Mouse (Mus musculus) midbrain, embryonic 12.5 days (tissue): Measurements from ENCODE around the gene Mrgprd. TPM values are rescaled to one million over a fixed set of nuclear protein-coding genes. Genes with fewer than 3 reads are reported as not detected.

Experiments
- ATAC-seq: fragments of 200-750 bp; cut with Nextera tagmentation; 2 replicates; pipeline ENCODE4 v1.8.0; 2017; ENCODE audit warnings: low read depth, moderate TSS enrichment, moderate library complexity; ENCODE audit not compliant: low FRiP score
- H3K27ac ChIP-seq: fragments of 300-500 bp; sonication (generic); replicated peaks from 2 replicates; pipeline ENCODE4 v1.5.1; 2016; ENCODE audit warnings: mild to moderate bottlenecking
- H3K27me3 ChIP-seq: fragments of 300-500 bp; sonication (generic); 2 replicates; pipeline ENCODE4 v1.6.1; 2016; ENCODE audit warnings: mild to moderate bottlenecking
- H3K36me3 ChIP-seq: fragments of 300-500 bp; sonication (generic); 2 replicates; pipeline ENCODE4 v1.6.1; 2016
- H3K4me1 ChIP-seq: fragments of 300-500 bp; sonication (generic); 2 replicates; pipeline ENCODE4 v1.6.1; 2016
- H3K4me2 ChIP-seq: fragments of 300-500 bp; sonication (generic); replicated peaks from 2 replicates; pipeline ENCODE4 v1.6.1; 2016; ENCODE audit warnings: mild to moderate bottlenecking, moderate library complexity
- H3K4me3 ChIP-seq: fragments of 300-500 bp; sonication (generic); 2 replicates; pipeline ENCODE4 v1.5.1; 2016; ENCODE audit warnings: mild to moderate bottlenecking
- H3K9ac ChIP-seq: fragments of 300-500 bp; sonication (generic); replicated peaks from 2 replicates; pipeline ENCODE4 v1.6.1; 2016; ENCODE audit warnings: mild to moderate bottlenecking, moderate library complexity
- H3K9me3 ChIP-seq: fragments of 300-500 bp; sonication (generic); 2 replicates; pipeline ENCODE4 v1.6.1; 2016; ENCODE audit warnings: mild to moderate bottlenecking
- WGBS: fragments of 180-500 bp; shearing (Covaris S2); methylation state at CpG from one replicate; pipeline ENCODE4 v1.1.7; 2016; 5-methylcytosine and 5-hydroxymethylcytosine counted together
- polyA plus RNA-seq: library from polyadenylated mRNA; unstranded; fragments of >200 nt; fragmentation: Nextera tagmentation; extraction: Ambion mirVana; gene quantifications from 2 replicates; pipeline ENCODE4 v1.2.1, GENCODE M21; 2016

The Mrgprd gene
- polyA plus RNA-seq, 1 experiment from 2014 or later, result not detected

DNA sequence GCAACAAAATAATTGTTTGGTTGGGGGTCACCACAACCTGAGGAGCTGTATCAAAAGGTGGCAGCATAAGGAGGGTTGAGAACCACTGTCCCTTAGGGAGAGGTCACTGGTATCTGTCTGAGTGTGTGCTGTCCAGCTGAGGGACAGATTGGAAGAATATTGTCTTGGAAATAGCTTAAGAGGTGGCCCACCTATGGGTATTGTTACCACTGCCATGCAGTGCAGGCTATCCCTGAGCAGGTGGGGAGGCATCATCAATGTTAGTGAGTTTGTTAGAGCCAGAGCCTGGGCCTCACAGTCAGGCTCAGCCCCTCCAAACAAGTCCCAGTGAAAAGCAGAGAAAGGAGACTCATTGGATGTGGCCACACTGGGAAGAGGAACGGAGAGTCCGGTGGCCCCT is 22.8 kb upstream of the Mrgprd start:
- Histone ChIP-seq H3K36me3 (no peaks in the 10 kb centered on the region), H3K27ac (no peak overlapping the region), H3K9me3 (no peaks in the 10 kb centered on the region), H3K27me3 (no peaks in the 10 kb centered on the region), H3K4me3 (no peak overlapping the region), H3K9ac (no peak overlapping the region), H3K4me1 (no peaks in the 10 kb centered on the region), H3K4me2 (no peak overlapping the region)
- no peak for ATAC-seq
- 97% methylated on average over 2 of the region's 2 CpGs for WGBS

DNA sequence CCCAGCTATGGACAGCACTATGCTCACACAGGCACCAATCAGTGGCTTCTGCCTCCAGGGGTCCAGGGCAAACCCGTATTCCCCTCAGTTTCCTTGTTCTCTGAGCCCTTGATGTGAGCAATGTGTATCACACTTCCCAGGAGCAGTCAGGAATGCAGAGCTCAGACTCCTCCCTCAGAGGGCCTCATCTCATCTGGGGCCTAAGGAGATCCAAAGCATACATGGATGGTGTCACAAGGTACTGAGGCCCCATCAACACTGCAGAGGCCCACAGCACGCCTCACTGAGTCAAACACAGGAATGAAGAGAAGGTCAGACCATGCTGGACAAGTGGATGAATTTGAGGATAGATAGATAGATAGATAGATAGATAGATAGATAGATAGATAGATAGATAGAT is 21.9 kb upstream of the Mrgprd start:
- Histone ChIP-seq H3K36me3 (no peaks in the 10 kb centered on the region), H3K4me3 (no peak overlapping the region), H3K27me3 (no peaks in the 10 kb centered on the region), H3K4me1 (no peaks in the 10 kb centered on the region), H3K4me2 (no peak overlapping the region), H3K9ac (no peak overlapping the region), H3K27ac (no peak overlapping the region), H3K9me3 (no peaks in the 10 kb centered on the region)
- WGBS, result 74% methylated on average over 2 of the region's 2 CpGs
- no peak for ATAC-seq

DNA sequence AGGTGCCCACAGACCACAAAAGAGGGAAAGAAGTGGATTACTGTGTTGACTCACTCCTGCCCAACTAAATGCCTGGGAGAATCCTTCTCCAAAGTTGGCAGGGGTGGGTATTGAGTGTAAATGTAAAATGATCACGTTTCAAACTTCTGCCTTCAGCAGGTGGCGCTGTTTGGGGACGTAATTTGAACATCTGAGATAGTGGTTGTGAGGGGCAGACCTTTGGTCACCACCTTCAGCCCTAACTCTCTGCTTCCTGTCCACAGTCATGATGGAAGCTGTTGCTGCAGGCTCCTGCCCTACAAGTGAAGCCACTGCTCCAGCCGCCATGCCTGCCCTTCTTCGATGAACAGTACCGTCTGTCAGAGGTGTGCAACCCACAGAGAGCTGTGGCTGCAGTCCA is 20.8 kb upstream of the Mrgprd start:
- no peak overlapping the region for H3K4me3 ChIP-seq
- H3K4me2 ChIP-seq, result no peak overlapping the region
- no peaks in the 10 kb centered on the region for H3K9me3 ChIP-seq
- no peaks in the 10 kb centered on the region for H3K36me3 ChIP-seq
- 33% methylated on average over 6 of the region's 6 CpGs for WGBS
- no peak overlapping the region for H3K9ac ChIP-seq
- 0 out of 2 replicates have a peak, but pooled peaks cover 1% of the 10 kb centered on the region for H3K4me1 ChIP-seq
- no peak for ATAC-seq
- no peaks in the 10 kb centered on the region for H3K27me3 ChIP-seq
- no peak overlapping the region for H3K27ac ChIP-seq

DNA sequence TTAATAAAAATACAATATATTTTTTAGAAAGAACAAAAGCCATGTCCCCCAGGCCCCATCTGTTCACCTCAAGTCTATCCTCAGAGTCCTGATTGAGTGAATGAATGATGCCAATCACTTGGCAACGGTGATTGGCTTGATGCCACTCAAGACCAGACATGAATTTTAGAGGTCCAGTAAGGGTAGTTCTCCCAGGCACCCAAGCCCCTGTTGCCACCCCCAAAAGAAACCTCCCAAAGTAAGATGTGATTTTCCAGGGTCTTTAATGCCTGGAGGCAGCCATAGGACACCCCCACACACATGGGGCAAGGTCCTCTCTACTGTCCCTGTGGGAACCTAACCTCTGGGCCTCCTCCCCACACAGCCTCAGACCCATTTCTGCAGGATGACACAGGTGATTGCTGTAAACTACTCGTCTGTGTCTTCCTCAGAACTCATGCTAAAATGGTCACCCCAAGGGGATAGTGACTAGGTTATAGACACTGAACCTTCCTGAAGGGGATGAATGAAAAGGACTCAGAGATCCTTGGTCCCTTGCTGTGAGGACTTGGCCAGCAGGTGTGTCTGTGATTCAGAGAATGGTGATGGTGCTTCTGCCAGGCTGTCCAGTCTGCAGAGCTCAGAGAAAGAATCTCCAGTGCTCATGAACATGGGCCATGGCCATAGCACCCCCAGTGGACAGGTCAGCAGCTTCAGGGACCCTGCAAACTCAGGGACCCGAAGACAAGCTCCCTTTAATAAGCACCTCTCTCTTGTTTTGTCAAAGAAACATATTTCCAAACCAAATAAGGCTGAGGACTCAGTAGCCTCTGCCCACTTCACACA is 15.8 kb upstream of the Mrgprd start:
- Histone ChIP-seq H3K9ac (no peak overlapping the region), H3K4me3 (no peak overlapping the region), H3K27ac (no peak overlapping the region), H3K36me3 (no peaks in the 10 kb centered on the region), H3K9me3 (no peaks in the 10 kb centered on the region), H3K4me1 (peaks cover 21% of the 10 kb centered on the region), H3K27me3 (no peaks in the 10 kb centered on the region), H3K4me2 (no peak overlapping the region)
- no peak for ATAC-seq
- 60% methylated on average over 3 of the region's 3 CpGs for WGBS

DNA sequence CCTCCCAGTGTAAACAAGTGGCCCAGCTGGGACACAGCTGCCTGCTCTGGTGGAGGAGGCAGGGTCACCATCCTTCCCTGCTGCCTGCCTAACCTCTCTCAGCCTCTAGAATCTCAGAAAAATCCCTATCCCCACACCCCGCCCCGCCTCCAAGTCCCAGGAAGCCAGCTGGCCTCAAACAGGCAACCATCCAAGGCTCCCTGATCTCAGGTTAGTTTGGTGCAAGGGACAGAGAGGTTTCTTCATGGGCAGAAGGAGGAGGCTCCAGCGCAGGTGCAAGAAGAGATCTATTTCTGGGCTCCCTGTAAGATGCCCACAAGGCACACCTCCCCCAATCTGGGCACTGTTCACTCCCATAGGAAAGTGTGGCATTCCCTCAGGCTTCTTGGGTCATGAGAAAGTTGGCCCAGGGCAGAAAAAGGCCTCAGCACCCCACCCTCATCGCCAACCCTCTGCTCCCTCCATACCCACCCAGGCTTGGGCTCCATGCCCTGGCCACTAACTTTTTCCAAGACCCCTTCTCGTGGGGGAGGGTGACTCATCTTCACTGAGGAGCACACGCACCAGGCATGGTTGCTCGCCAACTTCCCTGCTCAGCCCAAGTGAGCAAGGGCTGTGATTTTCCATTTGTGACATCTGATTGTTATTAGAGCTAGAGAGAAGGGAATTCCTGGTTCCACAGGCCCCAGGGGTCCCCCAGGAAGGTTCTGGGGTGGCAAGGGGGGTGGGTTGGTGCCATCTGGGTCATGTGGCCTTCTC is 14.9 kb upstream of the Mrgprd start:
- 72% methylated on average over 7 of the region's 7 CpGs for WGBS
- no peak overlapping the region for H3K4me3 ChIP-seq
- no peak overlapping the region for H3K9ac ChIP-seq
- H3K27me3 ChIP-seq, result no peaks in the 10 kb centered on the region
- no peaks in the 10 kb centered on the region for H3K36me3 ChIP-seq
- H3K4me2 ChIP-seq, result no peak overlapping the region
- no peak overlapping the region for H3K27ac ChIP-seq
- H3K4me1 ChIP-seq, result peaks cover 21% of the 10 kb centered on the region
- no peaks in the 10 kb centered on the region for H3K9me3 ChIP-seq
- ATAC-seq, result no peak

DNA sequence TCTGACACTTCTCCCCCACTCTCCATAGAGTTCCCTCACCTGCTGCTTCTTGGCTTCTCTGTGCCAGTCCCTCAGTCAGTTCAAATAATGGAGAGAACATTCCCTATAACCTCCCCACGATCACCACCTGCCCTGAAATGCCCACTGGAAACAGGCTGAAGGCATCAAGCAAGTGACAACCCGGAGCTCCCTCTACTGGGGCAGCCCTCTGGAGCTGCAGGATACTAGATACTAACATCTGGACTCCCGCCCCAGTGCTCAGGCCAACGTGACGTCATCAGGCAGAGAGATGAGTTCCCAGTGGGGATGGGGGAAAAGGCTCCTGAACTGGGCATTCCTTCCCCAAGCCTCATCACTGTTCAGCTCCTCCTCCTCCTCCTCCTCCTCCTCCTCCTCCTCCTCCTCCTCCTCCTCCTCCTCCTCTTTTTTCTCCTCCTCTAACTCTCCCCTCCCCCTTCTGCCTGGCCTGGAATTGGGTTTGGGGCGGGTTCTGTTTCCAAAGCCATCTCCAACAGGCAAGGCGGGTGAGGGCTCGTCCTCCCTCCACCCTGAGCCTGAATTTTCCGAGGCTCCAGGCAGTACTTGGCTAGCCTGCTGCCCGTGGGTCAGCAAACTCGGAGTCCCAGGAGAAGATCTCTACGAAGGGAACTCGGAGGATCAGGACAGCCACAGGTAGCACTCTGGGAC is 14.2 kb upstream of the Mrgprd start, which contains the start of gene Mrgprf:
TSS of gene Mrgprf (plus strand) at position 508 of the 687 bp plus-strand sequence.
- no peak within 1 kb of the TSS for H3K9ac ChIP-seq
- no peak within 1 kb of the TSS for H3K4me2 ChIP-seq
- H3K4me3 ChIP-seq, result no peak within 1 kb of the TSS
- H3K27ac ChIP-seq, result no peak within 1 kb of the TSS
- WGBS, result 34% methylated on average over 13 of the region's 13 CpGs
- no peak for ATAC-seq
- H3K9me3 ChIP-seq, result no peaks in the 10 kb centered on the region
- no peaks in the 10 kb centered on the region for H3K36me3 ChIP-seq
- H3K27me3 ChIP-seq, result no peaks in the 10 kb centered on the region
- peaks cover 21% of the 10 kb centered on the region for H3K4me1 ChIP-seq

DNA sequence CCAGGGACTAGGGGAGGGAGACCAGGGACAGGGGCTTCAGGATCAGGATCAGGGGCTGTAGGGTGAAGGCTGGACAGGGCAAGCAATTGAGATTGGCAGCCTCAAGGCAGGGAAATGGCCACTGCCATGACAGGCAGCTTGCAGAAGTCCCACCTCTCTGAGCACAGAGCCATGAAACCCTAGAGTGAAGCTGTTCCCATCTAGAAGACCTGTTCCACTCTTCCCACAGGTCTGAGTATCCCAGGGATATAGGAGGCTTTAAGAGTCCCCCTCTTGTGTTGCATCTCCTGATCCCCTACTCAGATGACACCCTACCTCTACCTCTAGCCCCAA is 13.7 kb upstream of the Mrgprd start:
- H3K9me3 ChIP-seq, result no peaks in the 10 kb centered on the region
- H3K4me2 ChIP-seq, result no peak overlapping the region
- ATAC-seq, result no peak
- no peak overlapping the region for H3K4me3 ChIP-seq
- H3K27me3 ChIP-seq, result no peaks in the 10 kb centered on the region
- no peaks in the 10 kb centered on the region for H3K36me3 ChIP-seq
- no peak overlapping the region for H3K9ac ChIP-seq
- peaks cover 21% of the 10 kb centered on the region for H3K4me1 ChIP-seq
- H3K27ac ChIP-seq, result no peak overlapping the region

DNA sequence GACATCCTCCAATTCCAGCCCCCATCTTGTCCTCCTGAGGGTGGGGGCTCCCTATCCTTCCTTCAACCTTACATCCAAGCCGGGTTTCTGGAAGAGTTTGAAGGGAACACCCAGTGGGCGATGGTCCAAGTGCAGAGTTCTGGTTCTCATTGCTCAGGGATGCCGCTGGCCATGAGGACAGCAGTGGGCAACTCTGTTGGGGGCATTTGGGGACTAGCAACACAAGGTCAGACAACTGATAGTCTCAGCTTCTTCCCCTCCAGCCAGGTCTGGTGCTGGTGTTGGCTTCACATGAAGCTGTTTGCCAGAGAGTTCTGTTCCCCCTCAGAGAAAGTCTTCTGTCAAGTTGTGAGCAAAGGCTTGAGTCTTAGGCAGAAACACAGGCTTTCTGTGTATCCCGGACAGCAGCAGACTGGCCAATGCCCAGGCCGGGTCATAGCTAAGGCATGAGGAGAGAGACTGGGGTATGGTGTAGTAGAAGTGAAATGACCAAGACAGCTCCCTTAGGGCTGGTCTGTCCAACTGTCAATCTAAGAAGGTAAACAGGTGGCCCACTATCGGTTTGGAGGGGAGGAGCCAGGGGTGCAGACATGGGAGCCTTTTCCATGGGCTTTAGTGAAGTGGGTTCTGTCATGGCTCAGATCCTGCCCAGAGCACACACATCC is 13.2 kb upstream of the Mrgprd start:
- whole genome bisulfite sequencing, result 93% methylated on average over 6 of the region's 6 CpGs
- Histone ChIP-seq H3K9ac (no peak overlapping the region), H3K4me1 (peaks cover 21% of the 10 kb centered on the region), H3K27ac (no peak overlapping the region), H3K36me3 (no peaks in the 10 kb centered on the region), H3K4me2 (no peak overlapping the region), H3K4me3 (no peak overlapping the region), H3K9me3 (no peaks in the 10 kb centered on the region), H3K27me3 (no peaks in the 10 kb centered on the region)
- no peak for ATAC-seq

DNA sequence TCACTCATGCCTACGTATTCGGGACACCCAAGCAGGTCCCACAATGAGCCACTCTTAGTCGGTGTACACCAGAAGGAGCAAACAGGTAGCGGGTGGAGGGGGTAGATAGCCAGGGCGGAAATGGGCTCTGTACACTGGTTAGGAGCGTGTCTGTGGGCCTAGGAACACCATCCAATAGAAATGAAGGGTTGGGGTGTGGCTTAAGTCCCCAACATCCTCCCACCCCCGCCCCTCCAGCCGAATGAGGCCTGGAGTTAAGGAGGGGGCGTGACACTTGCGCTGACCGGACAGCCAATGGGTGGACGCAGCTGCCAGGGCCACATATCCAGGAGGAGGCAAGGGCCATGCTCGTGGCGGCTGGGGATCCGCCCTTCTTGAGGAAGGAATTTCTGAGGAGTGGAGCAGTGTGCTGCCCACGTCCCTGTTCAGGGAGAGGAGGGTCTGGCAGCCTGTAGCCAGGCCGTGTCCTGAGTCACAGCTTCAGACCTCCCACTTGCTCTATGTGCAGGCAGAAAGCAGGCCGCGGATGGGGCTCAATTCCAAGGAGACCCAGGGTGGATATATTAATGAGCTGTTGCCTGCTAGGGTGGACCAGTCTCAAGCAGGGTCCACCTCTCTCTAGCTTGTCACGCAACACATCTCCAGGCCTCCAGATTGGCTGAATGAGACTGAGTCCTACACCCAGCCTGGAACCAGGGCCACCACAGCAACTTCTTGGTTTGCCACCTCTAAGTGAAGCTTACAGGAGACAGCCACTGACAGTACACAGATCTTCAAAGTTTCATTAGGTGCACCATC is 11.9 kb upstream of the Mrgprd start:
- Histone ChIP-seq H3K4me2 (peak overlapping the region; percentile 56), H3K9ac (peak overlapping the region; percentile 21; the same call in 1 of the 2 replicates), H3K36me3 (no peaks in the 10 kb centered on the region), H3K4me1 (peaks cover 21% of the 10 kb centered on the region), H3K27ac (no peak overlapping the region; the same call in 1 of the 2 replicates), H3K9me3 (no peaks in the 10 kb centered on the region), H3K4me3 (peak overlapping the region; percentile 29), H3K27me3 (no peaks in the 10 kb centered on the region)
- ATAC-seq, result peak; percentile 83
- WGBS, result 5% methylated on average over 20 of the region's 20 CpGs

DNA sequence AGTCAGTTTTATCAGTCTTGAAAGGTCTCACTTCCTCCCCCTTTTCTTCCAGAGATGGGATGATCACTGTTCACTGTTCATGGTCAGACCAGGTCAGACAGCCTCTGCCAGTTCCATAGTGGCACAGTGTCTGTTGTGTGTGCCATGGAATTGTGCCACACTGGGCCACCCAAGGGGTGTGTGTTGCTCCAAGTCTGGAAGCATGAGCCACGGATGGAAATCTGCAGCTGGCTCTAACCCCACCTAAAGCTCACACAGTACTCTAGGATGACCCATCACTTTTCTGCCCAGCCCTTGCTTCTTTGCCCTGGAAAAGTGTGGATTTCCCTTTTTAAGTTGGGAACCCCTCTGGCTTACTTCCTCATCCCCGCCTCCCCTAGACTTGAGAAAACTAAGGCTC is 10.5 kb upstream of the Mrgprd start:
- H3K27ac ChIP-seq, result no peak overlapping the region
- H3K4me1 ChIP-seq, result peaks cover 17% of the 10 kb centered on the region
- H3K27me3 ChIP-seq, result no peaks in the 10 kb centered on the region
- ATAC-seq, result no peak
- no peak overlapping the region for H3K9ac ChIP-seq
- WGBS, result 85% methylated on average over 2 of the region's 2 CpGs
- H3K4me3 ChIP-seq, result no peak overlapping the region
- H3K36me3 ChIP-seq, result no peaks in the 10 kb centered on the region
- no peaks in the 10 kb centered on the region for H3K9me3 ChIP-seq
- H3K4me2 ChIP-seq, result no peak overlapping the region

DNA sequence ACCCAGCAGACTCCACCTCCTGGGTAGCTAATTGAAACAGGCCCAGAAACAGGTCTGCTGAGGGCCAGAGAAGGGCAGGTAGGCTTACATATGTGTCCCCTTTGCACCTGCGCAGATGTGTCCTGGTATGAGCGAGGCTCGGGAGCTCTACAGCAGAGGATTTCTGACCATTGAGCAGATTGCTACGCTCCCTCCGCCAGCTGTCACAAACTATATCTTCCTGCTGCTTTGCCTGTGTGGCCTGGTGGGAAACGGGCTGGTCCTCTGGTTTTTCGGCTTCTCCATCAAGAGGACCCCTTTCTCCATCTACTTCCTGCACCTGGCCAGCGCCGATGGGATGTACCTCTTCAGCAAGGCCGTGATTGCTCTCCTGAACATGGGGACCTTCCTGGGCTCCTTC is 7.0 kb upstream of the Mrgprd start:
- H3K36me3 ChIP-seq, result no peaks in the 10 kb centered on the region
- H3K9me3 ChIP-seq, result no peaks in the 10 kb centered on the region
- H3K27ac ChIP-seq, result no peak overlapping the region
- peaks cover 5% of the 10 kb centered on the region for H3K4me1 ChIP-seq
- WGBS, result 93% methylated on average over 10 of the region's 10 CpGs
- H3K27me3 ChIP-seq, result no peaks in the 10 kb centered on the region
- no peak overlapping the region for H3K4me2 ChIP-seq
- no peak overlapping the region for H3K9ac ChIP-seq
- no peak overlapping the region for H3K4me3 ChIP-seq
- no peak for ATAC-seq
